Mouse (Mus musculus) spleen, postnatal 4 days (tissue): ENCODE results near the gene Tesk1.

Experiments
- DNase-seq, 2 experiments: peaks; one replicate each; pipeline ENCODE4 v3.0.0; 2022; ENCODE audit warnings: low spot score in 2 of 2

The Tesk1 gene

DNA sequence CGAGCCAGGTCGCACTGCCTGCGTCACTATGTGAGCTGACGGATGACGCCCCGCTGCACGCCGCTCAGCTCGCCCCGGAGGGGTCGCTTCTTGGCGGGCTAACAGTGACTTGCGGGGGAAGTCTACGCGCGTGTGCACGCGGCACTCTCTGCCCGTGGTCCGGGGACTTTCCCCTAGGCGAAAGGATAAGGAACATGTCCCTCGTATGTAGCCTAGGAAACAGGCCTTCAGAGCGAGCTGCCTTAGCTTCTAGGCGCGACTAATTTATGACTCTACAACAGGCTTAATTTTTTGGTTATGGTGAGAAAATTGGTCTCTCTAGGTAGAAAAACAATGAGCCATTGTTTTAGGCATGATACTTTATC, 51.1 kb downstream of the Tesk1 start, which contains the start of gene Ccdc107:
TSS of gene Ccdc107 (plus strand) at position 80 of the 365 bp plus-strand sequence.
- peak; percentile 90 to 92 for DNase-seq

DNA sequence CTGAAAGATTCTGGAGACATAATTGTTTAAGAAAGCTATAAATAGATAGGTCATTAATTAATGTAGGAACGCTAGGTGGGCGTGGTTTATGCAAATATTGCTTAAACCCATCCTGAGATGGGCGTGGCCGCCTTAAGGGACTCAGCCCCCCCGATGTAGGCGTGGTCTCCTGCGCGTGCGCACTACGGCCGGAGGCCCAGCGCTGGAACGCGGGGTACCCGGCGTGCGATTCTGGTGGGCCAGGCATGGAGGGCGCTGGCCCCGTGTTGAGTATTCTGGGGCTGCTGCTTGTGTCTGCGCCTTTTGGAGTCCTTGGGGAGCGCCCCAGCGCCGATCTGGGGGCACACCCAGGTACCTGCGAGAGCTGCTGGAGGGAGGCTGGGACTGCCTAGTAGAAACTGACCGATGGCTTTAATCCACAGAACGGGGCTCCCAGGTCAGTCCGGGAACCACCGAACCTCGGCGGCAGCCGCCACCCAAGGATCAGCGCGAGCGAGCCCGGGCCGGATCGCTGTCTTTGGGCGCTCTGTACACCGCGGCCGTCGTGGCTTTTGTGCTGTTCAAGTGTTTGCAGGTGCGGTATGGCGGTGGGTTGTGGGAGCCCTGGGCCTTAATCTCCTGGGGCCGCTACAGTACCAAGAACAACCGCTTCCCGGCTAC, 51.6 kb downstream of the Tesk1 start:
- peak; percentile 97 to 99 for DNase-seq

- no peak for DNase-seq
Observed at GRCm38 (mm10) chr4:43493846-43494240, 52.1 kb downstream of the Tesk1 start.

GRCm38 (mm10) chr4:43496587-43496986, 54.8 kb downstream of the Tesk1 start:
- peak in 1 of 2 experiments; percentile 59 for DNase-seq

DNA sequence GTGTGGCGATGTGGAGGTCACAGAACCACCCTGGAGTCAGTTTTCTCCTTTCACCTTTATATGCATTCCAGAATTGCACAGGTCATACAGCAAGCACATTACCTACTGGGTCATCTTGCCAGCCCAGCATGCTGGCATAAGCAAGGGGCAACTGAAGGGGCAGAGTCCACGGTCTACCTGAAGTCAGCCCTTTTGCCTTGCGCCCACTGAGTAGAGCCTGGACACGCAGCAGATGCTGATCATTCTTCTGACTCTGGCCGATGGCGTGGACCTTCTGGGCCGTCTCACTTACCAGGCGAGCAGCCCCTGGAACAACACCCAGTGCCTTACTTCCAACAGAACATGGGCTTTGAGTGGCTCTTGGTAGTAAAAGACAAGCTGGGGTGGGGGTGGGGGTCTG, 55.7 kb downstream of the Tesk1 start:
- DNase-seq, result peak in 1 of 2 experiments; percentile 55
